Mouse (Mus musculus): Measurements from ENCODE around the gene Gm21962. TPM values are rescaled to one million over a fixed set of nuclear protein-coding genes. Genes with fewer than 3 reads are reported as not detected.

The Gm21962 gene
- polyA plus RNA-seq, 1 experiment from 2014 or later: not detected

- H3K27ac ChIP-seq (ENCODE audit: low read length): peak overlapping the region; percentile 79
- peak overlapping the region; percentile 43 for H3K4me2 ChIP-seq (ENCODE audit: low read length)
- H3K9ac ChIP-seq (ENCODE audit: low read depth, low read length): no peak overlapping the region
- no peaks in the 10 kb centered on the region for H3K27me3 ChIP-seq (ENCODE audit: control insufficient read depth, insufficient read depth, low read depth, low read length)
- H3K4me1 ChIP-seq (ENCODE audit: control insufficient read depth, insufficient read depth, low read length): peaks cover 15% of the 10 kb centered on the region
- no peak overlapping the region; the same call in 1 of the 2 replicates for H3K4me3 ChIP-seq (ENCODE audit: low read depth, low read length)
- peak; percentile 74 for ATAC-seq
- H3K9me3 ChIP-seq (replicated peaks; ENCODE audit: control insufficient read depth, low read length, poor library complexity, severe bottlenecking): no peaks in the 10 kb centered on the region
- H3K36me3 ChIP-seq (ENCODE audit: control insufficient read depth, insufficient read depth, low read length): no peaks in the 10 kb centered on the region
- WGBS: 11% methylated on average over 6 of the region's 6 CpGs
These were observed 12.6 kb downstream of the Gm21962 start for GRCm38 (mm10) chr3:137683807-137684403.

GRCm38 (mm10) chr3:137686932-137687331 is 15.6 kb downstream of the Gm21962 start:
- Histone ChIP-seq H3K9me3 (replicated peaks; ENCODE audit: control insufficient read depth, low read length, poor library complexity, severe bottlenecking) (no peaks in the 10 kb centered on the region), H3K4me2 (ENCODE audit: low read length) (no peak overlapping the region), H3K27ac (ENCODE audit: low read length) (no peak overlapping the region), H3K4me3 (ENCODE audit: low read depth, low read length) (no peak overlapping the region), H3K4me1 (ENCODE audit: control insufficient read depth, insufficient read depth, low read length) (peaks cover 15% of the 10 kb centered on the region), H3K36me3 (ENCODE audit: control insufficient read depth, insufficient read depth, low read length) (no peaks in the 10 kb centered on the region), H3K9ac (ENCODE audit: low read depth, low read length) (no peak overlapping the region), H3K27me3 (ENCODE audit: control insufficient read depth, insufficient read depth, low read depth, low read length) (no peaks in the 10 kb centered on the region)
- no peak for ATAC-seq
- WGBS: 98% methylated on average over 2 of the region's 2 CpGs

GRCm38 (mm10) chr3:137691503-137691902 is 20.2 kb downstream of the Gm21962 start:
- Histone ChIP-seq H3K27me3 (ENCODE audit: control insufficient read depth, insufficient read depth, low read depth, low read length) (no peaks in the 10 kb centered on the region), H3K4me3 (ENCODE audit: low read depth, low read length) (no peak overlapping the region), H3K9ac (ENCODE audit: low read depth, low read length) (no peak overlapping the region), H3K4me2 (ENCODE audit: low read length) (no peak overlapping the region), H3K27ac (ENCODE audit: low read length) (no peak overlapping the region), H3K36me3 (ENCODE audit: control insufficient read depth, insufficient read depth, low read length) (no peaks in the 10 kb centered on the region), H3K9me3 (replicated peaks; ENCODE audit: control insufficient read depth, low read length, poor library complexity, severe bottlenecking) (no peaks in the 10 kb centered on the region), H3K4me1 (ENCODE audit: control insufficient read depth, insufficient read depth, low read length) (no peaks in the 10 kb centered on the region)
- ATAC-seq: no peak

- no peaks in the 10 kb centered on the region for H3K9me3 ChIP-seq (replicated peaks; ENCODE audit: control insufficient read depth, low read length, poor library complexity, severe bottlenecking)
- no peak overlapping the region for H3K4me2 ChIP-seq (ENCODE audit: low read length)
- no peaks in the 10 kb centered on the region for H3K4me1 ChIP-seq (ENCODE audit: control insufficient read depth, insufficient read depth, low read length)
- no peaks in the 10 kb centered on the region for H3K36me3 ChIP-seq (ENCODE audit: control insufficient read depth, insufficient read depth, low read length)
- H3K27ac ChIP-seq (ENCODE audit: low read length): no peak overlapping the region
- no peaks in the 10 kb centered on the region for H3K27me3 ChIP-seq (ENCODE audit: control insufficient read depth, insufficient read depth, low read depth, low read length)
- ATAC-seq: no peak
- no peak overlapping the region for H3K4me3 ChIP-seq (ENCODE audit: low read depth, low read length)
- WGBS: 68% methylated on average over 2 of the region's 2 CpGs
- H3K9ac ChIP-seq (ENCODE audit: low read depth, low read length): no peak overlapping the region
These were observed 44.6 kb downstream of the Gm21962 start for GRCm38 (mm10) chr3:137715946-137716345.

GRCm38 (mm10) chr3:137716573-137717157 is 45.3 kb downstream of the Gm21962 start:
- no peak for ATAC-seq
- Histone ChIP-seq H3K27ac (ENCODE audit: low read length) (no peak overlapping the region), H3K4me1 (ENCODE audit: control insufficient read depth, insufficient read depth, low read length) (no peaks in the 10 kb centered on the region), H3K4me3 (ENCODE audit: low read depth, low read length) (no peak overlapping the region), H3K4me2 (ENCODE audit: low read length) (no peak overlapping the region), H3K9me3 (replicated peaks; ENCODE audit: control insufficient read depth, low read length, poor library complexity, severe bottlenecking) (no peaks in the 10 kb centered on the region), H3K9ac (ENCODE audit: low read depth, low read length) (no peak overlapping the region), H3K27me3 (ENCODE audit: control insufficient read depth, insufficient read depth, low read depth, low read length) (no peaks in the 10 kb centered on the region), H3K36me3 (ENCODE audit: control insufficient read depth, insufficient read depth, low read length) (no peaks in the 10 kb centered on the region)
- WGBS: 42% methylated on average over 3 of the region's 3 CpGs

Small RNA genes lying within 50 kb of the gene (microRNA-seq; reads per million reads assigned to microRNA genes)
- not detected for gene Gm22468

Other genes starting within 250 kb of the Gm21962 start
- 6.5 and 7.7 TPM in 2 replicates for gene Ddit4l, start 49.9 kb upstream of the Gm21962 start, polyA plus RNA-seq (2015; fragmentation: Nextera tagmentation; extraction: Ambion mirVana)
- 652 and 731 TPM in 2 replicates for gene H2afz, start 193.0 kb downstream of the Gm21962 start, polyA plus RNA-seq (2015; fragmentation: Nextera tagmentation; extraction: Ambion mirVana)
- gene Dnajb14, start 196.2 kb downstream of the Gm21962 start, polyA plus RNA-seq (2015; fragmentation: Nextera tagmentation; extraction: Ambion mirVana): 13.4 and 14.3 TPM in 2 replicates
- 132 and 133 TPM in 2 replicates for gene Lamtor3, start 247.0 kb downstream of the Gm21962 start, polyA plus RNA-seq (2015; fragmentation: Nextera tagmentation; extraction: Ambion mirVana)